Mouse (Mus musculus) heart, adult 2 months (tissue): ENCODE results near the gene Upp2. TPM values are rescaled to one million over a fixed set of nuclear protein-coding genes. Genes with fewer than 3 reads are reported as not detected.
A peak's percentile ranks its signal among the peaks of the same experiment; 100 is the strongest.

Source experiments
- DNase-seq, 2 experiments: peaks; one replicate each; pipeline ENCODE4 v3.0.0; 2021
- H3K27ac ChIP-seq: fragments of 200-600 bp; 2 replicates; pipeline ENCODE4 v1.8.1; 2022
- H3K27me3 ChIP-seq: fragments of 200-500 bp; 2 replicates; pipeline ENCODE4 v1.6.1; 2012; ENCODE audit warnings: mild to moderate bottlenecking, low read length, inconsistent platforms, mixed read lengths; ENCODE audit not compliant: control insufficient read depth, insufficient read depth
- H3K36me3 ChIP-seq: fragments of 200-500 bp; 2 replicates; pipeline ENCODE4 v1.6.1; 2012; ENCODE audit warnings: low read length, inconsistent platforms; ENCODE audit not compliant: control insufficient read depth, insufficient read depth
- H3K4me1 ChIP-seq: fragments of 200-500 bp; 2 replicates; pipeline ENCODE4 v1.6.1; 2011; ENCODE audit warnings: low read length; ENCODE audit not compliant: control insufficient read depth, insufficient read depth
- H3K4me3 ChIP-seq: fragments of 200-600 bp; 2 replicates; pipeline ENCODE4 v1.8.1; 2022
- H3K79me2 ChIP-seq: fragments of 200-500 bp; replicated peaks from 2 replicates; pipeline ENCODE4 v1.6.1; 2012; ENCODE audit warnings: mild to moderate bottlenecking, inconsistent platforms, low read length, moderate library complexity, mixed read lengths; ENCODE audit not compliant: control insufficient read depth, insufficient read depth
- H3K9ac ChIP-seq: fragments of 200-500 bp; 2 replicates; pipeline ENCODE4 v1.6.1; 2012; ENCODE audit warnings: low read depth, mild to moderate bottlenecking, control low read depth, inconsistent platforms, low read length, mixed read lengths
- CTCF ChIP-seq: fragments of 200-600 bp; IDR thresholded peaks from 2 replicates; pipeline ENCODE4 v1.8.1; 2022; ENCODE audit warnings: antibody characterized with exemption, mild to moderate bottlenecking, moderate library complexity
- EP300 ChIP-seq: fragments of 200-500 bp; IDR thresholded peaks from 2 replicates; pipeline ENCODE4 v1.6.1; 2011; ENCODE audit warnings: low read depth, low read length, control low read depth; ENCODE audit not compliant: insufficient read depth
- POLR2A ChIP-seq: fragments of 200-500 bp; IDR thresholded peaks from 2 replicates; pipeline ENCODE4 v1.6.1; 2011; ENCODE audit warnings: mild to moderate bottlenecking, low read depth, low read length, control low read depth; ENCODE audit not compliant: insufficient read depth
- WGBS: fragments of 180-500 bp; shearing (Covaris S2); methylation state at CpG from one replicate; pipeline ENCODE4 v1.1.7; 2018; 5-methylcytosine and 5-hydroxymethylcytosine counted together
- intact Hi-C: fragments of 180-260 bp; cut with DNase I; formaldehyde crosslinking; loops from one replicate; pipeline ENCODE4 v1.15.1; 2025
- polyA plus RNA-seq: library from polyadenylated mRNA; depleted of rRNA; stranded (reverse); fragments of >200 nt; gene quantifications from 2 replicates; pipeline ENCODE4 v1.2.3, GENCODE M21; 2012
- total RNA-seq, 2 experiments: library from RNA; stranded (reverse); gene quantifications; 2 replicates each; pipeline ENCODE4 v1.2.3; 2021

Upp2 gene
- total and polyA plus RNA-seq, 3 experiments, result 2.2 to 3.3 (median 3.0) TPM

- Histone ChIP-seq H3K9ac (peak overlapping the region; percentile 96), H3K36me3 (no peaks in the 10 kb centered on the region), H3K27ac (peak overlapping the region; percentile 91), H3K27me3 (no peaks in the 10 kb centered on the region), H3K4me1 (peaks cover 13% of the 10 kb centered on the region), H3K79me2 (peaks cover 10% of the 10 kb centered on the region), H3K4me3 (peak overlapping the region; percentile 77)
- TF ChIP-seq POLR2A (no peak), EP300 (no peak), CTCF (no peak)
- peak; percentile 78 to 81 for DNase-seq
- intact Hi-C loops, result loop anchor here (1.0 to 5.0 kb wide), 4 partner anchors 34 to 101 kb away; no protein-coding TSS in a partner anchor
- WGBS, result 3% methylated on average over 61 of the region's 78 CpGs
Measured at GRCm38 (mm10) chr2:58566410-58567065, 560 bp upstream of the Upp2 start.

GRCm38 (mm10) chr2:58567866-58568719 lies 995 bp downstream of the Upp2 start:
- Histone ChIP-seq H3K9ac (peak overlapping the region; percentile 13; the same call in 1 of the 2 replicates), H3K27me3 (no peaks in the 10 kb centered on the region), H3K4me1 (peaks cover 10% of the 10 kb centered on the region), H3K79me2 (peaks cover 10% of the 10 kb centered on the region), H3K27ac (peak overlapping the region; percentile 91), H3K36me3 (no peaks in the 10 kb centered on the region), H3K4me3 (peak overlapping the region; percentile 77)
- DNase-seq, result peak in 1 of 2 experiments; percentile 10
- WGBS, result 8% methylated on average over 12 of the region's 12 CpGs
- intact Hi-C loops, result loop anchor here (1.0 to 5.0 kb wide), 4 partner anchors 35 to 99 kb away; no protein-coding TSS in a partner anchor
- no peak for TF ChIP-seq EP300
- TF ChIP-seq POLR2A, result no peak
- no peak for TF ChIP-seq CTCF

GRCm38 (mm10) chr2:58568841-58569645 lies 1.9 kb downstream of the Upp2 start:
- DNase-seq, result no peak
- peaks cover 9% of the 10 kb centered on the region for H3K79me2 ChIP-seq
- H3K9ac ChIP-seq, result no peak overlapping the region
- TF ChIP-seq POLR2A, result no peak
- TF ChIP-seq EP300, result no peak
- peak; percentile 8; the same call in 1 of the 2 replicates for TF ChIP-seq CTCF
- peaks cover 10% of the 10 kb centered on the region for H3K4me1 ChIP-seq
- intact Hi-C loops, result loop anchor here (5.0 kb wide), 1 partner anchor 98 kb away; no protein-coding TSS in a partner anchor
- H3K36me3 ChIP-seq, result no peaks in the 10 kb centered on the region
- H3K4me3 ChIP-seq, result no peak overlapping the region
- WGBS, result 70% methylated on average over 4 of the region's 4 CpGs
- H3K27me3 ChIP-seq, result no peaks in the 10 kb centered on the region
- H3K27ac ChIP-seq, result no peak overlapping the region; the same call in 1 of the 2 replicates

- no peak overlapping the region for H3K9ac ChIP-seq
- intact Hi-C loops, result no loop called here
Measured at GRCm38 (mm10) chr2:58574167-58574566, 7.1 kb downstream of the Upp2 start.

GRCm38 (mm10) chr2:58586311-58586710 lies 19.2 kb downstream of the Upp2 start:
- DNase-seq, result no peak
- 80% methylated on average over 10 of the region's 10 CpGs for WGBS
- intact Hi-C loops, result no loop called here

More at GRCm38 (mm10) chr2:58574167-58574566, 7.1 kb downstream of the Upp2 start:
- no peak overlapping the region for H3K27ac ChIP-seq
- no peak for TF ChIP-seq CTCF
- no peak for TF ChIP-seq EP300
- no peak for TF ChIP-seq POLR2A
- no peak for DNase-seq
- H3K27me3 ChIP-seq, result no peaks in the 10 kb centered on the region
- no peaks in the 10 kb centered on the region for H3K4me1 ChIP-seq
- no peak overlapping the region for H3K4me3 ChIP-seq
- H3K79me2 ChIP-seq, result peaks cover 3% of the 10 kb centered on the region
- no peaks in the 10 kb centered on the region for H3K36me3 ChIP-seq
- WGBS, result 70% methylated on average over 2 of the region's 2 CpGs

More at GRCm38 (mm10) chr2:58586311-58586710, 19.2 kb downstream of the Upp2 start:
- H3K9ac ChIP-seq, result no peak overlapping the region
- no peaks in the 10 kb centered on the region for H3K4me1 ChIP-seq
- H3K36me3 ChIP-seq, result no peaks in the 10 kb centered on the region
- TF ChIP-seq CTCF (no peak), EP300 (no peak), POLR2A (no peak)
- no peak overlapping the region for H3K4me3 ChIP-seq
- H3K79me2 ChIP-seq, result 0 out of 2 replicates have a peak, but pooled peaks cover 2% of the 10 kb centered on the region
- no peak overlapping the region for H3K27ac ChIP-seq
- H3K27me3 ChIP-seq, result no peaks in the 10 kb centered on the region
